Mouse (Mus musculus) CH12.LX (cell line): ENCODE data around the gene Nacc1. TPM values are rescaled to one million over a fixed set of nuclear protein-coding genes. Genes with fewer than 3 reads are reported as not detected.

Source experiments
- DNase-seq: peaks from one replicate; pipeline ENCODE4 v3.0.0-alpha.2; 2013; ENCODE audit errors: extremely low read depth
- H3K27ac ChIP-seq: 2 replicates; pipeline ENCODE4 v1.5.1; 2012; ENCODE audit warnings: low read depth, mild to moderate bottlenecking, control low read depth, moderate library complexity; ENCODE audit not compliant: insufficient read depth
- H3K27me3 ChIP-seq: replicated peaks from 2 replicates; pipeline ENCODE3; 2012; ENCODE audit warnings: inconsistent platforms
- H3K36me3 ChIP-seq, 2 experiments: replicated peaks in 1 of 2; 2 replicates each; pipeline versions ENCODE3 to v1.6.1; 2012; ENCODE audit warnings: inconsistent platforms in 1 of 2, low read length in 1 of 2, mild to moderate bottlenecking in 1 of 2, mixed read lengths in 1 of 2, moderate library complexity in 1 of 2; ENCODE audit not compliant: control insufficient read depth in 1 of 2, insufficient read depth in 1 of 2
- H3K4me1 ChIP-seq, 2 experiments: 2 replicates each; pipeline ENCODE4 v1.6.1; 2012; ENCODE audit warnings: inconsistent platforms in 1 of 2, moderate library complexity in 1 of 2; ENCODE audit not compliant: insufficient read depth in 2 of 2, control insufficient read depth in 1 of 2
- H3K4me2 ChIP-seq: 2 replicates; pipeline ENCODE4 v1.6.1; 2012; ENCODE audit warnings: low read depth, mild to moderate bottlenecking, control low read depth; ENCODE audit not compliant: poor library complexity, insufficient read depth, severe bottlenecking
- H3K4me3 ChIP-seq, 3 experiments: fragments of 150-350 bp in 1 of 3; sonication (generic) in 1 of 3; replicated peaks in 1 of 3; 2 replicates each; pipeline versions ENCODE3 to v1.5.1; 2011 to 2012; ENCODE audit warnings: low read depth in 2 of 3, low read length in 2 of 3, mild to moderate bottlenecking in 2 of 3, moderate library complexity in 2 of 3, control low read depth in 1 of 3, improper control_type of control experiment in 1 of 3, inconsistent platforms in 1 of 3, mixed read lengths in 1 of 3; ENCODE audit not compliant: poor library complexity in 1 of 3
- H3K79me2 ChIP-seq: replicated peaks from 2 replicates; pipeline ENCODE4 v1.6.1; 2012; ENCODE audit warnings: mild to moderate bottlenecking, moderate library complexity; ENCODE audit not compliant: control insufficient read depth, poor library complexity, insufficient read depth, severe bottlenecking; ENCODE audit errors: extremely low read depth
- H3K9ac ChIP-seq: 2 replicates; pipeline ENCODE4 v1.6.1; 2012; ENCODE audit warnings: low read depth, mild to moderate bottlenecking, control low read depth, moderate library complexity; ENCODE audit not compliant: insufficient read depth
- H3K9me3 ChIP-seq: replicated peaks from 2 replicates; pipeline ENCODE3; 2012; ENCODE audit warnings: low read length, inconsistent platforms, mixed read lengths
- BHLHE40 ChIP-seq: IDR thresholded peaks from 2 replicates; pipeline ENCODE4 v1.6.1; 2011; ENCODE audit warnings: mild to moderate bottlenecking, low read depth, low read length, improper control_type of control experiment
- CHD2 ChIP-seq: IDR thresholded peaks from 2 replicates; pipeline ENCODE4 v1.6.1; 2011; ENCODE audit warnings: low read length, improper control_type of control experiment
- E2F4 ChIP-seq: IDR thresholded peaks from 2 replicates; pipeline ENCODE4 v1.6.1; 2011; ENCODE audit warnings: low read depth, low read length, improper control_type of control experiment; ENCODE audit not compliant: insufficient replicate concordance
- ELF1 ChIP-seq: IDR thresholded peaks from 2 replicates; pipeline ENCODE4 v1.6.1; 2014; ENCODE audit warnings: low read depth, mild to moderate bottlenecking, inconsistent platforms, low read length, improper control_type of control experiment
- ETS1 ChIP-seq: conservative IDR thresholded peaks from 2 replicates; pipeline ENCODE4 v1.6.1; 2012; ENCODE audit warnings: low read depth, mild to moderate bottlenecking, inconsistent platforms, low read length, improper control_type of control experiment, moderate library complexity
- HCFC1 ChIP-seq: IDR thresholded peaks from 2 replicates; pipeline ENCODE4 v1.6.1; 2012; ENCODE audit warnings: low read depth, mild to moderate bottlenecking, inconsistent platforms, low read length, improper control_type of control experiment
- JUN ChIP-seq: IDR thresholded peaks from 2 replicates; pipeline ENCODE4 v1.6.1; 2011; ENCODE audit warnings: low read depth, mild to moderate bottlenecking, low read length, improper control_type of control experiment, moderate library complexity; ENCODE audit not compliant: insufficient read depth
- MAX ChIP-seq: IDR thresholded peaks from 2 replicates; pipeline ENCODE4 v1.6.1; 2011; ENCODE audit warnings: low read length, improper control_type of control experiment
- MYC ChIP-seq: IDR thresholded peaks from 2 replicates; pipeline ENCODE4 v1.6.1; 2011; ENCODE audit warnings: low read depth, mild to moderate bottlenecking, improper control_type of control experiment, low read length
- NELFE ChIP-seq: IDR thresholded peaks from 2 replicates; pipeline ENCODE4 v1.6.1; 2011; ENCODE audit warnings: low read depth, low read length, improper control_type of control experiment
- NRF1 ChIP-seq: IDR thresholded peaks from 2 replicates; pipeline ENCODE4 v1.6.1; 2014; ENCODE audit warnings: low read depth, mild to moderate bottlenecking, inconsistent platforms, low read length, improper control_type of control experiment, moderate library complexity
- PAX5 ChIP-seq: IDR thresholded peaks from 2 replicates; pipeline ENCODE4 v1.6.1; 2012; ENCODE audit warnings: low read length, inconsistent platforms, mixed read lengths
- POLR2A ChIP-seq: IDR thresholded peaks from 2 replicates; pipeline ENCODE4 v1.6.1; 2011; ENCODE audit warnings: low read depth, mild to moderate bottlenecking, improper control_type of control experiment, low read length
- POLR2AphosphoS2 ChIP-seq: IDR thresholded peaks from 2 replicates; pipeline ENCODE4 v1.6.1; 2011; ENCODE audit warnings: low read depth, low read length, improper control_type of control experiment
- SIN3A ChIP-seq: IDR thresholded peaks from 2 replicates; pipeline ENCODE4 v1.6.1; 2012; ENCODE audit warnings: low read length, improper control_type of control experiment, inconsistent platforms
- SMC3 ChIP-seq: IDR thresholded peaks from 2 replicates; pipeline ENCODE4 v1.6.1; 2011; ENCODE audit warnings: low read depth, low read length, improper control_type of control experiment
- ZNF384 ChIP-seq: IDR thresholded peaks from 2 replicates; pipeline ENCODE4 v1.6.1; 2012; ENCODE audit warnings: low read depth, low read length, improper control_type of control experiment, inconsistent platforms
- dilution Hi-C: fragments of 300-500 bp; cut with MboI; formaldehyde crosslinking; loops from 2 replicates; pipeline ENCODE4 v1.14.3; 2020; ENCODE audit warnings: low sequenced_read_pairs; ENCODE audit not compliant: extremely low pct_unique_long_range_greater_than_20kb, extremely low pct_ligation_motif_present
- in situ Hi-C: fragments of 300-500 bp; cut with MboI; formaldehyde crosslinking; loops from 3 replicates; pipeline ENCODE4 v1.14.3; 2019; ENCODE audit warnings: low sequenced_read_pairs, low pct_ligation_motif_present, low pct_unique_long_range_greater_than_20kb, mixed read lengths
- polyA plus RNA-seq: library from polyadenylated mRNA; unstranded; fragments of >175 nt; gene quantifications from 2 replicates; pipeline ENCODE4 v1.2.1, GENCODE M21; 2012; ENCODE audit warnings: low read depth; ENCODE audit not compliant: insufficient read length
- total RNA-seq, 2 experiments: library from RNA; depleted of rRNA; stranded (reverse); fragments of 300-350 nt in 1 of 2; fragments of >200 nt in 1 of 2; gene quantifications; 2 replicates each; pipeline ENCODE4 v1.2.3; 2012 to 2014

Gene Nacc1
- total and polyA plus RNA-seq, 3 experiments = 23.3 to 84.1 (median 45.1) TPM

GRCm38 (mm10) chr8:84702963-84703465 is 15.4 kb upstream of the Nacc1 start:
- dilution Hi-C loops = no loop called here
- TF ChIP-seq ZNF384 (no peak), HCFC1 (no peak), POLR2A (no peak), NRF1 (no peak), CHD2 (no peak), JUN (no peak), PAX5 (no peak), MYC (no peak), NELFE (no peak), SIN3A (no peak), ETS1 (no peak), ELF1 (no peak), SMC3 (no peak), E2F4 (no peak)
- TF ChIP-seq, all 38 proteins: peak for 0
- in situ Hi-C loops = no loop called here
- H3K4me3 ChIP-seq = peak overlapping the region; percentile 53 to 79 (median 79)
- peaks cover 14 to 75% of the 10 kb centered on the region in 2 experiments for H3K4me1 ChIP-seq
- H3K9me3 ChIP-seq = peaks cover 2% of the 10 kb centered on the region
- peak overlapping the region; percentile 57 for H3K4me2 ChIP-seq
- H3K27ac ChIP-seq = peak overlapping the region; percentile 99
- peak overlapping the region; percentile 81; the same call in 1 of the 2 replicates for H3K9ac ChIP-seq
- no peak for DNase-seq
- H3K79me2 ChIP-seq = peaks cover 18% of the 10 kb centered on the region
- peaks cover 25 to 50% of the 10 kb centered on the region in 2 experiments for H3K36me3 ChIP-seq
- no peaks in the 10 kb centered on the region for H3K27me3 ChIP-seq

GRCm38 (mm10) chr8:84702561-84702960 is 14.9 kb upstream of the Nacc1 start:
- peak; percentile 34; the same call in 1 of the 2 replicates for TF ChIP-seq MAX
- TF ChIP-seq BHLHE40 = peak; percentile 38; the same call in 1 of the 2 replicates
- no peak for TF ChIP-seq POLR2AphosphoS2
- no peak for TF ChIP-seq NRF1
- peak overlapping the region; percentile 99 for H3K27ac ChIP-seq
- dilution Hi-C loops = no loop called here
- peaks cover 18% of the 10 kb centered on the region for H3K79me2 ChIP-seq
- H3K4me1 ChIP-seq = peaks cover 14 to 74% of the 10 kb centered on the region in 2 experiments
- in situ Hi-C loops = no loop called here
- peak overlapping the region; percentile 53 to 79 (median 79) for H3K4me3 ChIP-seq
- H3K36me3 ChIP-seq = peaks cover 29 to 54% of the 10 kb centered on the region in 2 experiments
- DNase-seq = no peak
- H3K4me2 ChIP-seq = peak overlapping the region; percentile 57
- H3K9ac ChIP-seq = peak overlapping the region; percentile 81
- no peaks in the 10 kb centered on the region for H3K27me3 ChIP-seq
- H3K9me3 ChIP-seq = peaks cover 2% of the 10 kb centered on the region
